ENCODE assay signal across 16 mouse cellular contexts in the genomic region with DNA sequence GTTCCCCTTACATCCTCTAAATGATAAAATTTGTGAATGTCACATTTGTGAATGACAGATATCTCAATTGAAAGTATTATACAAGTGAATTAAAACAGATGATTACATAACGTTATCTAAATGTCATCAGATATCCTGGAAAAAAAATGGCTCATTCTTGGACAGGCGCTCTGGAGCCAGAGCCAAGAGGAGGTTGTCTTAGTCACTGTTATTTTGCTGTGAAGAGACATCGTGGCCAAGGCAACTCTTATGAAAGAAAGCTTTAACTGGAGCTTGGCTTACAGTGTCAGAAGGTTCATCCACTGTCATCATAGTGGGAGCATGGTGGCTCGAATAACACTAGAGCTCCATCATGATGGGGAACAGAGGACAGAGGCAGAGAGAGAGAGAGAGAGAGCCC.
DNase-seq lines count a peak whose midpoint lies in the region.
"Had no signal": no experiment of that assay in that cellular context is flagged by ENCODE, and none has a peak within 500 bp of the region (broad histone marks: within the 10 kb centered on the region; RNA-seq: fewer than 3 reads in every experiment).

No protein-coding gene starts in this region.

- peak; percentile 4 for DNase-seq in adrenal gland, postnatal 10 days
- DNase-seq in adrenal gland, postnatal 4 days (ENCODE audit: low spot score in 2 of 2) = no peak
- DNase-seq in heart, adult 18-20 months = peak; percentile 3 to 4
- DNase-seq in heart, adult 11 months = no peak
- peak; percentile 19 for DNase-seq in 3T3-L1 (ENCODE audit: low read depth, low spot score)
- peak; percentile 17 for DNase-seq in adrenal gland, postnatal 14 days
- DNase-seq in right cerebral cortex, adult 2 months (ENCODE audit: low spot score in 2 of 2) = no peak
- DNase-seq: cerebellum, adult 11 months; gastrocnemius, postnatal 36 days; heart, postnatal 36 days; kidney, adult 11 months; kidney, postnatal 4 days; liver; lung, postnatal 10 days; thymus, adult 2 months; thymus, postnatal 4 days had no signal

Comparison
In these comparisons a context has a peak if more than half of its experiments do, and no peak if none do; other contexts are left out.
1. DNase-seq: peak in adrenal gland, postnatal 10 days (single experiment), heart, adult 18-20 months (2 of 2), 3T3-L1 (single experiment) and adrenal gland, postnatal 14 days (single experiment); none in adrenal gland, postnatal 4 days (0 of 2), heart, adult 11 months (single experiment) and right cerebral cortex, adult 2 months (0 of 2).